Mouse (Mus musculus): Measurements from ENCODE around the gene Rac2. TPM values are rescaled to one million over a fixed set of nuclear protein-coding genes. Genes with fewer than 3 reads are reported as not detected.
A peak's percentile ranks its signal among the peaks of the same experiment; 100 is the strongest.

Gene Rac2
- total RNA-seq, 2 experiments from 2014 or later, result 1.1 to 2.5 TPM

- intact Hi-C loops (cut with DNase I; ENCODE audit: low total_unique reads), result loop anchor here (5.0 kb wide), 1 partner anchor 83 kb away; no protein-coding TSS in a partner anchor
- no peak for DNase-seq
Measured at GRCm38 (mm10) chr15:78530141-78530540, 42.4 kb downstream of the Rac2 start.

GRCm38 (mm10) chr15:78529428-78529990 is 43.1 kb downstream of the Rac2 start:
- DNase-seq, result peak; percentile 78
- intact Hi-C loops (cut with DNase I; ENCODE audit: low total_unique reads), result no loop called here

- intact Hi-C loops (cut with DNase I; ENCODE audit: low total_unique reads), result no loop called here
- DNase-seq, result no peak
Measured at GRCm38 (mm10) chr15:78528726-78529411, 43.7 kb downstream of the Rac2 start.

GRCm38 (mm10) chr15:78527973-78528372 is 44.6 kb downstream of the Rac2 start:
- intact Hi-C loops (cut with DNase I; ENCODE audit: low total_unique reads), result no loop called here
- DNase-seq, result no peak

- no peak for DNase-seq
- intact Hi-C loops (cut with DNase I; ENCODE audit: low total_unique reads), result no loop called here
Measured at GRCm38 (mm10) chr15:78524163-78524562, 48.4 kb downstream of the Rac2 start.

GRCm38 (mm10) chr15:78521892-78522291 is 50.7 kb downstream of the Rac2 start:
- DNase-seq, result no peak

GRCm38 (mm10) chr15:78521331-78521730 is 51.3 kb downstream of the Rac2 start:
- peak; percentile 43 for DNase-seq
- intact Hi-C loops (cut with DNase I; ENCODE audit: low total_unique reads), result no loop called here

More at GRCm38 (mm10) chr15:78521892-78522291, 50.7 kb downstream of the Rac2 start:
- intact Hi-C loops (cut with DNase I; ENCODE audit: low total_unique reads), result no loop called here

GRCm38 (mm10) chr15:78520112-78520715 is 52.4 kb downstream of the Rac2 start:
- intact Hi-C loops (cut with DNase I; ENCODE audit: low total_unique reads), result no loop called here
- DNase-seq, result peak; percentile 65

- intact Hi-C loops (cut with DNase I; ENCODE audit: low total_unique reads), result no loop called here
- no peak for DNase-seq
Measured at GRCm38 (mm10) chr15:78518221-78518620, 54.4 kb downstream of the Rac2 start.

GRCm38 (mm10) chr15:78515759-78516158 is 56.8 kb downstream of the Rac2 start:
- intact Hi-C loops (cut with DNase I; ENCODE audit: low total_unique reads), result no loop called here
- no peak for DNase-seq

- intact Hi-C loops (cut with DNase I; ENCODE audit: low total_unique reads), result no loop called here
- peak; percentile 72 for DNase-seq
Measured at GRCm38 (mm10) chr15:78514393-78515146, 58.0 kb downstream of the Rac2 start.

GRCm38 (mm10) chr15:78513019-78513418 is 59.6 kb downstream of the Rac2 start:
- no peak for DNase-seq
- intact Hi-C loops (cut with DNase I; ENCODE audit: low total_unique reads), result loop anchor here (2.0 kb wide), 1 partner anchor 22 kb away; no protein-coding TSS in a partner anchor

- intact Hi-C loops (cut with DNase I; ENCODE audit: low total_unique reads), result loop anchor here (2.0 kb wide), 1 partner anchor 23 kb away; no protein-coding TSS in a partner anchor
- DNase-seq, result no peak
Measured at GRCm38 (mm10) chr15:78511951-78512350, 60.6 kb downstream of the Rac2 start.

GRCm38 (mm10) chr15:78510736-78511135 is 61.8 kb downstream of the Rac2 start:
- intact Hi-C loops (cut with DNase I; ENCODE audit: low total_unique reads), result no loop called here
- DNase-seq, result no peak

- no peak for DNase-seq
- intact Hi-C loops (cut with DNase I; ENCODE audit: low total_unique reads), result no loop called here
Measured at GRCm38 (mm10) chr15:78510121-78510576, 62.4 kb downstream of the Rac2 start.

GRCm38 (mm10) chr15:78509297-78509899 is 63.2 kb downstream of the Rac2 start:
- intact Hi-C loops (cut with DNase I; ENCODE audit: low total_unique reads), result no loop called here

More at GRCm38 (mm10) chr15:78509297-78509899, 63.2 kb downstream of the Rac2 start:
- DNase-seq, result no peak

All from gastrocnemius, postnatal 14 days (tissue).